Mouse (Mus musculus): Measurements from ENCODE around the gene Melk. TPM values are rescaled to one million over a fixed set of nuclear protein-coding genes. Genes with fewer than 3 reads are reported as not detected.
A peak's percentile ranks its signal among the peaks of the same experiment; 100 is the strongest.

The Melk gene
- polyA plus RNA-seq (2017; shearing (Covaris generic)), result 10 to 100 TPM in 1 of 3 experiments, 1 to 10 TPM in 2; 4.9 to 33.1 (median 5.2) TPM

DNA sequence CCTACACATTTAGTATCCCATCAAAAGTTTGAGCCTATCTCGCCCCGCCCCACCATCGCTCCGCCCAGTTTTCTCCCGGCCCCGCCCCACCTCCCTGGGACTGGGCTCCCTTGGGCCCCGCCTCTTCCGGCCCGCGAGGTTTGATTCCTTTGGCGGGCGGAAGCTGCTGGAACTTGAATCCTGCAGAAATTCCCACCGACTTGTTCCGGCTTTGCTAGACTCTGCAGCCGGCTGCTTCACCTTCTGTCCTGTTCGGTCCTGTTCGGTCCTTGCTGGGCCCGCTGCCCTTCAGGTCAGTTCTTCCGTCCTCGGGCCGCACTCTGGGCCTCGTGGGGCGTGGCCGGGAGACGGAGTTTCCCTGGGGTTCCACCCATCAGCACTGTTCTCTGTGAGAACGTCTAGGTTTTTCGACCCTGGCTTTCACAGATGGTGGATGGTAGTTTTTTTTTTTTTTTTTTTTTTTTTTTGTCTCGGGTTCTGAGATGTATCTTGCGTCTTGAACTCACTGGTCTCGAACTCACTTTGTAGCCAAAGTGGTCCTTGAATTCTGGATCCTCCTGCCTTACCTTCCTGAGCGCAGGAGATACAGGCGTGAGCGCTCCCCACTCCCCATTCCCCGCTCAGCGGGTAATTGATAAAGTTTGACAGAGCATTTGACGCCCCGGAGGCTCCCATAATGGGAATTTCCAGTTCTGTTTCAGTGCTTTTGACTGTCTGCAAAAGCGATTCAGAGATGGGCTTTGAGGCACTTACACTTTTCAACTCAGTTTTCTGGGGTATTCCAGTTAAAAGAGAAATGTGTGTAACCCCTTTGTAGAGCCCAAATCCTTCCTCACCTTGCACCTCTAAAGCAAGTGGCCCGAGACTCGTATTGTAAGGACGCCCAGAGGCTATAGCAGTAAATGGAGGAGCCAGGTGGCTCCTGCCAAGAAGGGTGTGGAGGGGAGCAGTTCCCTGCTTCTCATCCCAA lies at the start of gene Melk:
Gene Melk, plus strand, starts transcription at position 96 of the 970 bp plus-strand sequence.
- peak; percentile 95 for ATAC-seq

DNA sequence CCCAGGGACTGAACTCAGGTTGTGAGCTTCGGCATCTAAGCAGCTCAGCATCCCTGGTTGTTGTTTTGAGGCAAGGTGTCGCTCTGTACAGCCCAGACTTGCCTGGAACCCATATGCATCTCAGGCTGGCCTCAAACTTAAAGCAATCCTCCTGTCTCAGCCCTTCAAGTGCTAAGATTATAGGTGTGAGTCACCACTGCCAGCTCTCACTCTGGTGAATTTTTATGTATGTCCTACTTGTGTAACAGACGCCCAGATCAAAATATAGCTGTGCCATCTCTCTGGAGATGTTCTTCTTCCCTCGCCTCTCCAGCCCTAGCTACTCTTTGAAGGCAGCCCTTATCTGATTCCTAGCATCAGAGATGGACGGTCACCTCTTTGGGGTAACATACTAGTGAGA lies 49.2 kb upstream of the Melk start:
- ATAC-seq, result no peak

DNA sequence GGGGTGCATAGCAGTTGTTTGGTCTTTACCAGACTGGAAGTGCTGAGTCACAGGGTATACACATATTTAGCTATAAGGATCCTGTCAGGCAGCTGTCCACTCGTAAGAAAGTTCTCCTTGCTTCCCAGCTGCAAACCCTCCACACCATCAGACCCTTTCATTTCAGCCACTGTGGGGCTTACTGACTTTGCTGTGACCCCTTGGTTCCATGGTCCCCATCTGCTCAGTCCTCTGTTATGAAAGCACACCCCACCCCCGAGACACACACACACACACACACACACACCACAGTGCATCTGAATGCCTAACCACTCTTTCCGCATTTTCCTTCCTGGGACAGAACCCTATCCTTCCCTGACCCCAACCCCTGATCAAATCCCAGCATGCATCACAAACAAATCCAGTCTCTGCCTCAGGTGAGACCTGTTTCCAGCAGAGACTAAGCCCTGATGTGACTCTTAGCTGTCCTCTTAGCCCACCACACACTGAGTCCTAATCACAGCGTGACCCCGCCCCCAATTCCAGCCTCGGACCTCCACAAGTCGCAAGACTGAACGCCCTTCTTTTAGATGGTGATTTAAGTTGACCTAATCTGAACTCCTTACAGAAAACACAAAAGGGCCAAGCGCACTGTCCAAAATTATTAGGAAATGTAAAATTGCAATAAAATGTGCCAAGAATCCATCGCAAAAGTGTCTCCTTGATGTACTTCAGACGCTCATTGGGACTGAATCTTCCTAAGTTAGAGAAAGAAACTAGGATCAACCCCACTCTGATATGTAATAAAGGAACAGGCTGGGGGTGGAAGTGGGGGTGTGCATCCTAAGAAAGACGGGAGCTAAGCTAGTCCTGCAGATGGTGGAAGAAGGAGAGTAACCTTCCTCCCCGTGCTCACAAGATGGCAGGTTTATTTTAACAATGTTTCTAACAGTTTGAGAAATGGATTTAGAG lies 48.4 kb upstream of the Melk start:
- no peak for ATAC-seq

DNA sequence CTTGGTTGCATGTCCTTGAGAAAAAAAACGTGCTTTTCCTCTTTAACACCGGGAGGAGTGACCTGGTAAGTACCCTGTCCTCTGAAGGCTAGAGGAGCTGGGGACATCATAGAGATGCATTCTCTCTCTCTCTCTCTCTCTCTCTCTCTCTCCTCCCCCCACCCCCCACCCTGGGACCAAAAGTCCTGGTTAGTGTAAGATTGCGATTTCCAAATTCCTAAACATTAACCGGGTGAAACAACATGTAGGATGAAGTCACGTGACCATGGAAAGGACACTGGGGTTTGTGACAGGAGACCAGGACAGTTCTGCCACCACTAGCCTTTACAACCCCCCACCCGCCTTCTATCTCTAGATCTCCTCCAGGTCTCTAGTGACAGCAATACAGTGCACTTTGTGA lies 47.5 kb upstream of the Melk start:
- ATAC-seq, result no peak

DNA sequence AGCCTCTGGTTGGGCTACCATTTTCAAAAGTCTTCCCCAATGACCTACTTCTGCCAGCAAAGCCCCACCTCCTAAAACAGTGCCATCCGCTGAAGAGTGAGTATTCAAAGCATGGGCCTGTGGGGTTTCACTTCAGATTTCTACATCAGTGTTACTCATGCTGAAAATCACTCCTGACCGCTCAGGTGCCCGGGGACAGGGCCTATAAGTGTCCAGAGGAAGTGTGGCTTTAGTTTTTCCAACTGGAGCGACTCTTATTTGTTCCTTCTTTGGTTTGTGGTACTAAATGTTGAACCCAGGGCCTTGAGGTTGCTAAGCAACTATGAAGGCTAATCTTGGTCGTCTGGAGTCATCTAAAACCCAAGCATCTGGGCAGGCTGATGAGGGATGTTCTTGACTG lies 46.1 kb upstream of the Melk start:
- ATAC-seq, result no peak

DNA sequence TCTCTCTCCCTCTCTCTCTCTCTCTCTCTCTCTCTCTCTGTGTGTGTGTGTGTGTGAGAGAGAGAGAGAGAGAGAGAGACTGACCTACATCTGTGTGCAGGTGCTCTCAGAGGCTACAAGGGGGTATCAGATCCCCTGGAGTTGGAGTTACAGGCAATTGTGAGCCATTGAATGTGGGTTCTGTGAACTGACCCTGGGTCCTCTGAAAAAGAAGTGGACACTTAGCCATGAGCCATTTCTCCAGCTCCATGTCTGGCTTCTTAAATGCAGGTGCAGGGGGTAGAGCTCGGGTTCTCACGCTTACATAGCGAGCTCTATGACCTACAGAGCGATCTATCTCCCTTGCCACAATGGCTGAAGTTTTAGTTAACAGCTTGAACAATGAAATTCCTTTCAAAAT lies 41.5 kb upstream of the Melk start:
- ATAC-seq, result no peak

DNA sequence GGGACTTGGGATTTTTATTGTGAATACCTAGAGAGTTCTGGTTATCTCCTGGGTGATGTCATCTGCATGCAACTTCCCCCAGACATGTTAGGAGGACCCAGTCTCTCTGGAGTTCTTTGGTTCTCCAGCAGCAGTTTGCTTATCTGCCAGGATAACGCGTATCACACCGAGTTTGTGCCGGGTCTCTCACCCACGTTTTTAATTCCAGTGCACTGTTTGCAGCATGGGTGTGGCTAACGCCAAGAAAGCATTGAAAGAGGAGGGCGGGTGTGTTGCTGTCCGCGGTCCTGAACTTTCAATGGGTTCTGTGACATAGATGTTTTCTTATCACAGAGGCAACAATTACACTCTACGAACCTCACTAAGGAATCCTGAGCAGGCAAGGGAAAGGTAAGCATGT lies 40.4 kb upstream of the Melk start:
- ATAC-seq, result no peak

DNA sequence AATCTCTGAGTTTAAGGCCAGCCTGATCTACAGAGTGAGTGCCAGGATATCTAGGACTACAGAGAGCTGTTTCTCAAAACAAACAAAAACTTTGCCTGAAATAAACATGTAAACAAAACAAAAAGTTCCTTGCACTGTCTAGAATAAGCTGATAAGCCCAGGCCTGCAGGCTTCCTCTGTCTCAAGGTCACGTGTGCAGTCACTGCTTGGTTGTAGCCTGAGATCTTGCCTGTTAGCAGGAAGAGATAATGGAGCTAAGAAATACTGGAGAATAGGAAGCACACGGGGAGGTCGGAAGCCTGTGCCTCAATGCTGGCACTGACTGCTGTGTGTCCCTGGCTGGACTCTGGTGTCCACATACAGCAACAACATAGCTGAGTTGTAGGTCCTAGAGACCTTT lies 35.2 kb upstream of the Melk start:
- no peak for ATAC-seq

DNA sequence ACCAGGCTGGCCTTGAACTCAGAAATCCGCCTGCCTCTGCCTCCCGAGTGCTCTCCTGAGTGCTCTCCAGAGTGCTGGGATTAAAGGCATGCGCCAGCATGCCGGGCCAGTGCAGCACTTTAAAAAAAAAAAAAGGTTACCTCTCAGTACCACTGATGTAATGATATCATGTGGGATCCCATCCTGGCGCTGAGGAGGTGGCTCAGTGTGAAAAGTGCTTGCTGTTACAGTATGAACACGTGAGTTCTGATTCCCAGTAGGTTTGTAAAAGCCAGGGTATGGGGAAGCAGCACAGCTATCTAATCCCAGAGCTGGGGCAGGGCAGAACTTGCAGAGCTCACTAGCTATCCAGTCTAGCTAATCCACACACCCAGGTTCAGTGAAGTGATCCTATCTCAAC lies 33.2 kb upstream of the Melk start:
- ATAC-seq, result no peak

DNA sequence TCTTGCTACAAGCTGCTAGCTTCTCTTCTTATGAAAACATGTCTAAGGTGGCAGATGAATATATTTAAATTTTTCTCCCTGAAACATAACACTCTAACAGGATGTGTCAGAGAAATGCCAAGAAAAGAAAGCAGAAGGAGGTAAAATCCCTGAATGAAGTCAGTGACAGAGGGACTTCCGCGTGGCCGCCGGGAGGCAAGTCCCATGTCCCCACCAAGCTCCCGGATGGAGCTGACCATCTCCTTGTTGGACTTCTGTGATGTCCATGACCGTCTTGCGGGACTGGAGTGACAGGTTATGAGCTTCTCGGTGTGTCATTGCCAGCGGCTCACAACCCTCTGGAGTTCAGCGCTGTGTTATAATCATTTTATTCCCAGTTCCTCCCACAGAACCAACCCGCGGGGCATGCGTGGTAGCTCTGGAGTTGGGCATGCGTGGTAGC lies 31.3 kb upstream of the Melk start:
- no peak for ATAC-seq

DNA sequence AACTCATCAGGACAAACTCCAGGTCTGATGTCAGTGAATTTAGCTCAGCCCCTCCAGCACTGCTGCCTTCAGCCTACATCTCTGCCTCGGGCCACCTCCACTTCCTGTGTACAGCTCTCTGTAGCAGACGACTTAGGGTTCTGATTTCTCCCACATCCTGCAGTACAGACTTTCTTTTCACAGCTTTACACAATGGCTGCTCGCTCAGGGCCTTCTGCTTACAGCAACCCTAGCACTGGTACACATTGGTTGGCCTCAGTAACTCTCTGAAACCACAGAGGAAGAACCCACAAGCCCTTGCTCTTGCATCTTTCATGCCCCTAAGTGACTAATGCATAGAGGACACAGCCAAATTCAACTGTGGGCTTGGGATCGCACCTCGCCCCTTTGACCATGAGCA lies 29.5 kb upstream of the Melk start:
- peak; percentile 97 for ATAC-seq

DNA sequence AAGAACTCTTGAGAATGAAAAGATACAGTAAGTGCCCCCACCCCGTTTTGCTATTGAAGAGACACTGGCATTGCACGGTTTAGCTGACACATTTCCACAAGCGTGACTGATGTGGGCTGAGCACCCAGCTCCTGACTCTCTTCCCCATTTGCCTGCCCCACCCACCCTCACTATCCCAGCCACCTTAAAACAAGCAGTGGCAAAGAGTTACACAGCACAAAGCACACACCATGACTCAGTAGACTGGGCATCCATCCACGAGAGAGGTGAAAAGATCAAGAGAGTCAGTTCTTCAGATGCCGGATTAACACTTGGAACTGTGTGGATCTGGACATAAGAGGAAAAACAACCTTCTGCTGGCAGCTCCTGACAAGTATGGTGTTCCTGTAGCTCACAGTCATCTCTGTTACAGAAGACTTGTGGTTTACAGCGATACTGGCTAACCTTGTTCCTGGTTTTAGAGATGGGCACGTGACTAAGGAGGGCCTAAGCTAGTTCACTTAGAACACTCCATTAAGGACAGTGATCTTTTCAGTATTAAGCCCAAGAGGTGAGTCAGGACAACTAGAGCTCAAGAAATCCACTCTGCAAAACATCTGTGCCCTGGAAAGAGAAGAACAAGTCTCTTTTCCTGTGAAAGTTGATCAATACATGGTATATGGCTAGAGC lies 18.9 kb upstream of the Melk start:
- no peak for ATAC-seq

DNA sequence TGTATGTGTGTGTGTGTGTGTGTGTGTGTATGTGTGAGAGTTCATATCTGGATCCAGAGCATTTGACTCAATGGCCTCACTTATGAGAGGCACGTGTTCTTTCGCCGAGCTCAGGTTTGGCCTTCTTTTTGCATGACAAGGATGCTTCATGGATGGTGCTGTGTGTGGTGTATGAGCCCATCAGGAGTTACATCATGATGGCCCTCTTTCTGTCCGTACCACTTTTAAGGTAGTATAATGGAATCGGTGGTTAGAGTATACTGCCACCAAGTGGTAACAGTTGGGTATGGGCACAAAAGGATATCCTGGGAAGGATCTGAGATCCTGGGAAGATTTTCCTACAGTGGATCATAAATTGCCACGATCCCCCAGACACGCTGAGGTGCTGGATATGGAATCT lies 8.1 kb upstream of the Melk start:
- ATAC-seq, result peak; percentile 71

DNA sequence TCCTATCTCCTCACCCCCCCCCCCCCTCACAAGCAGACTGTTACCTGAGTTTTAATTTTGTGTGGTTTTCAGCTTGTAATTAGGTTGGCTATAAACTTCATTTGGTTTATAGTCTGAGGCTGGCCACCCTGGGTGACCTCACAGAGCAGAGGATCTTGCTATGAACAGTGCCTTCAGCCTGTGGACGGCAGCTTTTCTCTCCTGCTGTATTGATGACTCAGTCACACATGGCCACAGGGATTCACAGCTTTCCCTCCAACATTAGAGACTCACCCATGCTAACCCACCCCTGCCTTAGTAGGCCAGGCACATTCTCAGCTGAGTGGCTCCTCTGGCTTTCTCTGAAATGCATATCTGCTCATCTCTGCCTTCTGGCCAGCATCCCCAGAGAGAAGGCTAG lies 4.8 kb upstream of the Melk start:
- no peak for ATAC-seq

DNA sequence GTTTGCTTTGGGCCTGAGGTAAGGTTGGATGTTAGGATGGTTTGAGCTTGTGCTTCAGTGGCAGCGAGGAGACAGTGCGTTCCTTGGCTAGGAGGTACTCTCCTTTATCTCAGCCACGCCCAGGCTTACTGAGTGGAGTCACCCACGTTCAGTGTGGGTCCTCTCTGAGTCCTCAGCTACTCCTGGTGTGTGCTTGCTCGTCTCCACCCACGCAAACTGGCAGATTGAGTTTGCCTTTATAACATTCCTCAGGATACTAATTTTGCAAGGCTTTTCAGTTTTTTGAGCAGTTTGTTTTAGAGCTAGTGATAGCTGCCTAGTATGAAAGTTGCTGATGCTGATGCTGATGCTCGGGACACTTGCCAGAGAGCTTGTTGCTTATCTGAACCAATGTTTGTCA lies 5.9 kb downstream of the Melk start:
- ATAC-seq, result no peak

DNA sequence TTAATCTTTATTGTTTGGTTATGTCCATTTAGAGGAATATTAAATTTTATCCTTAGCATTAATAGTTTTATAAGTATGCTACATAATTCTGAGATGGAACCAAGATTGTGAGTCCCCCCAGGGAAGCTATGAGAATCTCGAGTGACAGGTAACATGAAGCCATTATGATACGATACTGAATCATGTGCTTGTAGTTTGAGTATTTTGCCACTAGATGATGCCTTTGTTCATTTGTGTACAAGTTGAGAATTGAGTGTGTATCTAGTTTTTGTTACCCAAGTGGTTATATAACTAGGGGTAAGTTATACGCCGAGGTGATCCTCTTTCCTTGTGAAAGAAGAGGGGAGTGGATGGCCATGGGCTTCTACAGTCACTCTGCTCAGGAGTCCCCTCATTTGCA lies 9.8 kb downstream of the Melk start:
- ATAC-seq, result peak; percentile 69

DNA sequence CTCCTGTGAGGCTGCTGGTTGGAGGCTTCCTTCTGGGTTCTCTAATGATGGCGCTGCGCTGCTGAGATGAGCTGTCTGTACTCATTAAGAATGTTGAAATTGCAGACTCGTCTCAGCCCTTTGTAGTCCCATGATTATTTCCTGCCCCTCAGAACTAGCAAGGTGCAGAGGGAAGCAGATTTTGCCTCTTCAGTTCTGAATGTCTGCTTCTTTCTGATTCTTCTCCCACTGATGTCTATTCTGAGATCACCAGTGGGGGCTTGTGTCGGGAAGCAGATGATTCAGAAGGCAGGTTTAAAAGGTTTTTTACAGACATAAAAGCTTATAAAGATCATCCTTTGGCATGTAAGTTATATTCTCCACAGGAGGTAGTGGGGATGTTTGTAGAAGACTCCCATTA lies 10.2 kb downstream of the Melk start:
- ATAC-seq, result peak; percentile 10

DNA sequence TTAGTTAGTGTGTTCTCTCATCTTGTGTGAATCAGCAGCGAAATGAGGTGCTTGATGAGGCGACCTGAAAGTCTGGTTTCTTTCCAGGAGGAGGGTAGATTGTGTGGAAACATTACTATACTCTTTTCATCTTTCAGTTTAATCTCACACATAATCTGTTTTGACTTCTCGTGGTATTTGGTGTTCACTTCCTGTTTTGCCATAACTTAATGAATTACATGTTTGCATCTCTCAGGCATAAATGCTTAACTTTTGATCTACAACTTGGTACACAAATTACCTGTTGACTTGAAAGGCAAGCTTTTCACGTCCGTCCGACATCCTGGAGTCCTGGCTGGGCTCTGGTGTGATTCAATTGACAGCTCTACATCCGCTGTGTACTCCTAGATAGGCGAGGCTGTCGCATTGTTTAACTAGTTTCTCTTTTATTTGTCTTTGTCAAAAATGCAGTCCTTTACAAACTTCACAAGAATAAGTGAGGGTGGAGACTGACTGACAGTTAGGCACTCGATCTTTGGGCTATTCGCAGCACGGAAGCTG lies 15.7 kb downstream of the Melk start:
- peak; percentile 84 for ATAC-seq

DNA sequence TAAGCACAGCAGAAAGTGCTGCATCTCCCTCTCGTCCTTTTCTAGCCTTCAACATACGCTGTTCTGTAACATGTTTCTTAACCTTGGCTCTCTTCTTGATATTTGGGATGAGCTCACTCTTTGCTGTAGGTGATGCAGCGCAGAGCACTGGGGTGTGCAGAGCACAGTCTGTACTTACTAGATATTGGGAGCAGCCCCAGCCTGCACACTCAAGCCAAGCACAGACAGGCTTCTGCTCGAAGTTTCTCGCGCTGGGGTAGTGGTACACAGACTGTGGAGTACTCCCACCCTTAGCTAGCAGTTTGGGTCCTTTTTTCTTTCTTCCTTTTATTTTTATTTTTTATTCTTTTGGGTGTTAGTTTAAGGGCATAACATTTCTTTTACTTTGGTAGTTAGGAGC lies 19.8 kb downstream of the Melk start:
- no peak for ATAC-seq

DNA sequence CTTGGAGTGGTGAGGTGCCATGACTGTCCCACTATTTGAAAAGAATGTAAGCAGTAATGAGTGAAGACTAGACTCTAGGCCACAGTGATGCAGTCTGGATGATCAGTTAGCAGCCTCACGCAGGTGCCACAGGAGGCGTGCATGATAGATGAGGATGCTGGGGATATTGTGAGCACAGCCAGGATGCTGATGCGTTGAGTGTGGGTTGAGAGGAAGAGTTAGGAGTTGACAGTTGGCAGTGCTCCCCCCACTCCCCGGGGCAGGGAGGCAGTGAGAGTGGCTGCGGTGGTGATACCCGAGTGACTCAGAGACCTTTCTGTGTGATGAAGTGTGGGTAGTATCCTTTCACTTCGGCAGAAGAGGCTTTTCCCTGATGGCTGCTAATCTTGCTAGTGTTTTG lies 21.4 kb downstream of the Melk start:
- no peak for ATAC-seq

DNA sequence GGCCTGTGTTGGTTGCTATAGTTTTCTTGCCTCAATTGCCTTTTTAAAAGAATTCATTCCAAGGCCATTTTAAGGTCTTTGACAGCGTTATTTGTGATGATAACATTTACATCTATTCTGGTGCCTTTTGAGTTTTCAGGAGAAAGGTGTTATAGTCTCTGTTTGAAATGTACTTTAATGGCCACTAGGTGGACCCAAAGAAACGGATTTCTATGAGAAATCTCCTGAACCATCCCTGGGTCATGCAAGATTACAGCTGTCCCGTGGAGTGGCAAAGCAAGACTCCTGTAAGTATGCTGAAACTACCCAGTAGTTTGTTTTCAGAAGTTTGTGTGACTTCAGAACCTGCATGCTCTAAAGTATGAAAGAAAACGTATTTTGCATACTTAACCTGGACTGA lies 24.8 kb downstream of the Melk start:
- no peak for ATAC-seq

DNA sequence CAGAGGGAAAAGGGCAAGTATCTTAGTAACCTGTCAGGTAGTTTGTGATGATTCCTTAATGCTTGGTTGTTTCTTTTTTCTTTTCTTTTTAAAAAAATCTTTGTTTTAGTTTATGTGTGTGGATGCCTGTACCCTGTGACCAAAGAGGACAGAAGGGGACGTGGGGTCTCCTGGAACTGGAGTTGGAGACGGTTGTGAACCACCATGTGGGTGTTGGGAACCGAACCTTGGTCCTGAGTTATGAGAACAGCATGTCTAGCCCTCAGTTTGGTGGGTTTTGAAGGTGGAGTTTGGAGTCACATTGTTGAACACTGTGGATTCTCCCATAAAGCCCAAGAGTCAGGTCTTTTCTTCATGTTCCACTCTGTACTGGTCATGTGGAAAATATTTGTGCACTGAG lies 26.0 kb downstream of the Melk start:
- ATAC-seq, result no peak

DNA sequence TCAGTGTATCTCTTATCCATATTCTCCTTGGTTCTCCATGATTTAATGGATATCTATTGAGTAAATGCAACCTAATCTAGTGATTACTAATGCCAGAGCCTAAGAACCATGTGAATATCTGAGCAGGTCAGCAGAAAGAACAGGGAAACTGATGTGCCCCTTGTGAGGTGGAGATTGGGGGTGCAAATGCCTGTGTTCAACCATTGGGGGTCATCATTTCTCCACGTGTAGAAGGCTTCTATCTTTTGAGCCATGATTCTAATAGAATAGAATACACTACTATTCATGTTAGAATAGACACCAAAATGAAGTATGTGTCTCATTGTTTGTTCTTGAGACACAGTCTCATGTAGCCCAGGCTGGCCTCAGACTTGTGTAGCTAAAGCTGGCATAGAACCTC lies 27.3 kb downstream of the Melk start:
- no peak for ATAC-seq

All from inflammation-experienced regulatory T-cells, adult 6 months (primary cell).